Mouse (Mus musculus) T-cell, adult 66 days (primary cell): ENCODE data around the gene Satb2. TPM values are rescaled to one million over a fixed set of nuclear protein-coding genes. Genes with fewer than 3 reads are reported as not detected.

ENCODE experiments used
- total RNA-seq, 2 experiments: library from RNA; stranded (reverse); gene quantifications; 3 replicates in 1 of 2; 4 replicates in 1 of 2; pipeline ENCODE4 v1.2.4; 2023

The Satb2 gene
- total RNA-seq, result under 1 TPM in 1 of 2 experiments, not detected in 1; 0.18 TPM

GRCm38 (mm10) chr1:56978151-56978700, at the start of gene Satb2:
Satb2 (minus strand) TSS chr1:56978650.

